ENCODE assay signal across 9 mouse cellular contexts in genomic region chr2:132952197-132952596, GRCm38 (mm10). TPM values are rescaled to one million over a fixed set of nuclear protein-coding genes. Genes with fewer than 3 reads are reported as not detected.
DNase-seq lines count a peak whose midpoint lies in the region; ATAC-seq lines count a peak whose summit lies in the region.
"Had no signal": no experiment of that assay in that cellular context is flagged by ENCODE, and none has a peak within 500 bp of the region (broad histone marks: within the 10 kb centered on the region; RNA-seq: fewer than 3 reads in every experiment).

No protein-coding gene starts in this region.

- ATAC-seq in kidney, embryonic 16.5 days (ENCODE audit: low FRiP score, low TSS enrichment) = peak; percentile 82; the same call in 1 of the 2 replicates
- no peak for ATAC-seq in midbrain, embryonic 14.5 days (ENCODE audit: low FRiP score, low TSS enrichment)
- ATAC-seq in monocyte, adult 5-6 weeks (replicated peaks; ENCODE audit: insufficient number of reproducible peaks, low FRiP score, low TSS enrichment, poor library complexity, severe bottlenecking) = no peak

- no peaks in the 10 kb centered on the region for H3K4me1 ChIP-seq in embryonic facial prominence, embryonic 10.5 days
- no peaks in the 10 kb centered on the region for H3K4me1 ChIP-seq in kidney, embryonic 16.5 days (ENCODE audit: insufficient read depth, low read length)
- no peaks in the 10 kb centered on the region for H3K4me1 ChIP-seq in midbrain, embryonic 14.5 days (ENCODE audit: control insufficient read depth, insufficient read depth, low read length)

- H3K27me3 ChIP-seq in embryonic facial prominence, embryonic 10.5 days (replicated peaks; ENCODE audit: low read depth, poor library complexity, severe bottlenecking) = peaks cover 13% of the 10 kb centered on the region
- H3K27me3 ChIP-seq in kidney, embryonic 16.5 days (ENCODE audit: insufficient read depth, low read length) = peaks cover 10% of the 10 kb centered on the region
- H3K27me3 ChIP-seq in midbrain, embryonic 14.5 days (ENCODE audit: control insufficient read depth, insufficient read depth, low read length) = peaks cover 4% of the 10 kb centered on the region; the same call in 1 of the 2 replicates

- peak; percentile 61 to 67 for DNase-seq in cerebellum, postnatal 10 days
- DNase-seq in cerebellum, adult 11-12 months = no peak
- peak; percentile 22 for DNase-seq in 3T3-L1 (ENCODE audit: low read depth, low spot score)
- DNase-seq in embryonic facial prominence, embryonic 10.5 days (ENCODE audit: low spot score) = peak; percentile 54
- peak; percentile 77 for DNase-seq in midbrain, embryonic 14.5 days
- no peak for DNase-seq in MN1 (ENCODE audit: low spot score)

- H3K27ac ChIP-seq in embryonic facial prominence, embryonic 10.5 days (replicated peaks) = no peak overlapping the region
- no peak overlapping the region for H3K27ac ChIP-seq in kidney, embryonic 16.5 days (ENCODE audit: low read length)
- H3K27ac ChIP-seq in midbrain, embryonic 14.5 days (replicated peaks; ENCODE audit: low read depth, low read length) = no peak overlapping the region

- H3K36me3 ChIP-seq in embryonic facial prominence, embryonic 10.5 days (replicated peaks) = no peaks in the 10 kb centered on the region
- no peaks in the 10 kb centered on the region for H3K36me3 ChIP-seq in kidney, embryonic 16.5 days (ENCODE audit: insufficient read depth, low read length)
- H3K36me3 ChIP-seq in midbrain, embryonic 14.5 days (ENCODE audit: control insufficient read depth, insufficient read depth, low read length) = no peaks in the 10 kb centered on the region

- H3K9me3 ChIP-seq in embryonic facial prominence, embryonic 10.5 days = no peaks in the 10 kb centered on the region
- no peaks in the 10 kb centered on the region for H3K9me3 ChIP-seq in kidney, embryonic 16.5 days (ENCODE audit: low read length)
- no peaks in the 10 kb centered on the region for H3K9me3 ChIP-seq in midbrain, embryonic 14.5 days (ENCODE audit: control insufficient read depth, low read length)

- H3K9ac ChIP-seq in kidney, embryonic 16.5 days (replicated peaks; ENCODE audit: low read length) = no peak overlapping the region
- H3K9ac ChIP-seq in midbrain, embryonic 14.5 days (replicated peaks; ENCODE audit: low read length) = no peak overlapping the region

- H3K4me2 ChIP-seq in kidney, embryonic 16.5 days (replicated peaks; ENCODE audit: low read depth, low read length) = 0 out of 2 replicates have a peak overlapping the region, but pooled peaks have one; percentile 15
- no peak overlapping the region for H3K4me2 ChIP-seq in midbrain, embryonic 14.5 days (ENCODE audit: low read length)

- H3K4me3 ChIP-seq in embryonic facial prominence, embryonic 10.5 days = no peak overlapping the region
- H3K4me3 ChIP-seq in kidney, embryonic 16.5 days (ENCODE audit: low read length) = no peak overlapping the region
- no peak overlapping the region for H3K4me3 ChIP-seq in midbrain, embryonic 14.5 days (replicated peaks; ENCODE audit: low read depth, low read length)

- WGBS in embryonic facial prominence, embryonic 10.5 days = 6% methylated on average over 8 of the region's 8 CpGs
- under 1% methylated on average over 8 of the region's 8 CpGs for WGBS in kidney, embryonic 16.5 days
- WGBS in midbrain, embryonic 14.5 days = 2% methylated on average over 8 of the region's 8 CpGs

RNA-seq across cellular contexts. Expression of gene Fermt1, which starts 6.5 kb away (rescaled TPM):
- polyA plus RNA-seq in embryonic facial prominence, embryonic 10.5 days (2016; fragmentation: Nextera tagmentation; extraction: Ambion mirVana) = 20.2 and 22.7 TPM in 2 replicates
- 13.7 and 15.8 TPM in 2 replicates for polyA plus RNA-seq in kidney, embryonic 16.5 days (2015; fragmentation: Nextera tagmentation; extraction: Ambion mirVana)
- 0.22 TPM in 1 of 2 replicates, not detected in the other for polyA plus RNA-seq in midbrain, embryonic 14.5 days (2014; fragmentation: Nextera tagmentation; extraction: Ambion mirVana)
- not detected in 3 replicates for total RNA-seq in monocyte, adult 5-6 weeks (2017)
- polyA plus RNA-seq: frontal cortex, adult 2 months had no signal

Comparison
In these comparisons a context has a peak if more than half of its experiments do, and no peak if none do; other contexts are left out.
1. DNase-seq: peak in cerebellum, postnatal 10 days (2 of 2), 3T3-L1 (single experiment), embryonic facial prominence, embryonic 10.5 days (single experiment) and midbrain, embryonic 14.5 days (single experiment); none in cerebellum, adult 11-12 months (single experiment) and MN1 (single experiment).
2. RNA of gene Fermt1, which starts 6.5 kb away (polyA plus RNA-seq): 20.2 to 22.7 TPM in embryonic facial prominence, embryonic 10.5 days and 13.7 to 15.8 TPM in kidney, embryonic 16.5 days; 0.22 TPM in midbrain, embryonic 14.5 days; every median in the first group is over 10 times any median in the second.